Mouse (Mus musculus): ENCODE results near the gene Cacng8.

GRCm38 (mm10) chr7:3349775-3350174, 40.7 kb upstream of the Cacng8 start:
- no peak for TF ChIP-seq CTCF (conservative IDR thresholded peaks at IDR 0.05; ENCODE audit: insufficient read depth, insufficient read length, low read depth, low read length)
- no peak for TF ChIP-seq POLR2A (IDR thresholded peaks at IDR 0.05; ENCODE audit: low read depth, low read length)
